Mouse (Mus musculus) midbrain, embryonic 16.5 days (tissue): ENCODE data around the gene Ambra1. TPM values are rescaled to one million over a fixed set of nuclear protein-coding genes. Genes with fewer than 3 reads are reported as not detected.
A peak's percentile ranks its signal among the peaks of the same experiment; 100 is the strongest.

ENCODE experiments used
- ATAC-seq: fragments of 200-750 bp; cut with Nextera tagmentation; 2 replicates; pipeline ENCODE4 v1.8.0; 2017; ENCODE audit warnings: moderate TSS enrichment
- H3K27ac ChIP-seq: fragments of 300-500 bp; sonication (generic); 2 replicates; pipeline ENCODE4 v1.5.1; 2014; ENCODE audit warnings: mild to moderate bottlenecking, low read length, mixed read lengths
- H3K27me3 ChIP-seq: fragments of 300-500 bp; sonication (generic); 2 replicates; pipeline ENCODE4 v1.6.1; 2014; ENCODE audit warnings: low read depth, low read length, mixed read lengths; ENCODE audit not compliant: control insufficient read depth, insufficient read depth
- H3K36me3 ChIP-seq: fragments of 300-500 bp; sonication (generic); 2 replicates; pipeline ENCODE4 v1.6.1; 2014; ENCODE audit warnings: mild to moderate bottlenecking, low read length, moderate library complexity, mixed read lengths; ENCODE audit not compliant: control insufficient read depth, insufficient read depth
- H3K4me1 ChIP-seq: fragments of 300-500 bp; sonication (generic); 2 replicates; pipeline ENCODE4 v1.6.1; 2014; ENCODE audit warnings: mild to moderate bottlenecking, low read length, mixed read lengths; ENCODE audit not compliant: control insufficient read depth, insufficient read depth
- H3K4me2 ChIP-seq: fragments of 300-500 bp; sonication (generic); 2 replicates; pipeline ENCODE4 v1.6.1; 2014; ENCODE audit warnings: mild to moderate bottlenecking, low read length, mixed read lengths
- H3K4me3 ChIP-seq: fragments of 300-500 bp; sonication (generic); 2 replicates; pipeline ENCODE4 v1.5.1; 2014; ENCODE audit warnings: low read depth, mild to moderate bottlenecking, low read length, moderate library complexity, mixed read lengths
- H3K9ac ChIP-seq: fragments of 300-500 bp; sonication (generic); 2 replicates; pipeline ENCODE4 v1.6.1; 2014; ENCODE audit warnings: low read depth, low read length, mixed read lengths
- H3K9me3 ChIP-seq: fragments of 300-500 bp; sonication (generic); replicated peaks from 2 replicates; pipeline ENCODE4 v1.6.1; 2014; ENCODE audit warnings: mild to moderate bottlenecking, low read length, mixed read lengths; ENCODE audit not compliant: control insufficient read depth, poor library complexity, severe bottlenecking
- WGBS: fragments of 180-500 bp; shearing (Covaris S2); extraction: QIAGEN DNeasy Blood & Tissue Kit; methylation state at CpG from one replicate; pipeline ENCODE4 v1.1.7; 2014; 5-methylcytosine and 5-hydroxymethylcytosine counted together
- polyA plus RNA-seq: library from polyadenylated mRNA; unstranded; fragments of >200 nt; fragmentation: Nextera tagmentation; extraction: Ambion mirVana; gene quantifications from 2 replicates; pipeline ENCODE4 v1.2.1, GENCODE M21; 2015

Gene Ambra1
- polyA plus RNA-seq, 1 experiment from 2014 or later = 27.6 TPM

GRCm38 (mm10) chr2:91944170-91944950 is 214.4 kb downstream of the Ambra1 start:
- Histone ChIP-seq H3K36me3 (peaks cover 5% of the 10 kb centered on the region), H3K27ac (no peak overlapping the region), H3K27me3 (no peaks in the 10 kb centered on the region), H3K9me3 (no peaks in the 10 kb centered on the region), H3K4me2 (no peak overlapping the region), H3K4me1 (peaks cover 4% of the 10 kb centered on the region), H3K4me3 (no peak overlapping the region), H3K9ac (no peak overlapping the region)
- ATAC-seq = peak; percentile 71
- 43% methylated on average over 13 of the region's 13 CpGs for WGBS

DNA sequence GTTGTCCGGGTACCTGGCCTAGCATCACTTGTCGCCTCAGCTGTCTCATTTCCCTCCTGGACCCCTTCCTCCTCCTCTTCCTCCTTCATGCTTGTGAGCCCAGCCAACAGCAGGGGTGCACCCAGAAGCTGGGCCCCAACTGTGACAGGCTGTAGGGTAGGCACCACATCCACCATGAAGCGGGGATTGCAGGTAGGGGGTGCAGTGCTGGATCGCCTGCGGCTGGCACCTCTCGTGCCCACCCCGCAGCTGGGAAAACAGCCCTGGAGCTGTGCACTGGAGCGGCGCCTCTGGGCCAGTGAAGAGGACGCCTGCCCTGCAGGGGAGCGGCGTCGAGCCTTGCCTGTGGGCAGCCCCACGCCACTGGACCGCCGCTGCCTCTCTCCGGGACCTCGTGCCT is 215.5 kb downstream of the Ambra1 start, which contains the start of gene Gm9821:
TSS of gene Gm9821 (plus strand) at position 221 of the 400 bp plus-strand sequence.
- Histone ChIP-seq H3K36me3 (peaks cover 2% of the 10 kb centered on the region; the same call in 1 of the 2 replicates), H3K9ac (no peak within 1 kb of the TSS), H3K27ac (no peak within 1 kb of the TSS), H3K9me3 (no peaks in the 10 kb centered on the region), H3K4me3 (no peak within 1 kb of the TSS), H3K27me3 (no peaks in the 10 kb centered on the region), H3K4me2 (no peak within 1 kb of the TSS), H3K4me1 (peaks cover 12% of the 10 kb centered on the region)
- WGBS = 79% methylated on average over 17 of the region's 18 CpGs
- no peak for ATAC-seq

- Histone ChIP-seq H3K27ac (no peak overlapping the region), H3K9me3 (no peaks in the 10 kb centered on the region), H3K9ac (no peak overlapping the region), H3K27me3 (no peaks in the 10 kb centered on the region), H3K36me3 (no peaks in the 10 kb centered on the region), H3K4me2 (no peak overlapping the region), H3K4me1 (peaks cover 16% of the 10 kb centered on the region), H3K4me3 (no peak overlapping the region)
- no peak for ATAC-seq
- 69% methylated on average over 6 of the region's 6 CpGs for WGBS
Measured at GRCm38 (mm10) chr2:91946836-91947235, 216.9 kb downstream of the Ambra1 start.

DNA sequence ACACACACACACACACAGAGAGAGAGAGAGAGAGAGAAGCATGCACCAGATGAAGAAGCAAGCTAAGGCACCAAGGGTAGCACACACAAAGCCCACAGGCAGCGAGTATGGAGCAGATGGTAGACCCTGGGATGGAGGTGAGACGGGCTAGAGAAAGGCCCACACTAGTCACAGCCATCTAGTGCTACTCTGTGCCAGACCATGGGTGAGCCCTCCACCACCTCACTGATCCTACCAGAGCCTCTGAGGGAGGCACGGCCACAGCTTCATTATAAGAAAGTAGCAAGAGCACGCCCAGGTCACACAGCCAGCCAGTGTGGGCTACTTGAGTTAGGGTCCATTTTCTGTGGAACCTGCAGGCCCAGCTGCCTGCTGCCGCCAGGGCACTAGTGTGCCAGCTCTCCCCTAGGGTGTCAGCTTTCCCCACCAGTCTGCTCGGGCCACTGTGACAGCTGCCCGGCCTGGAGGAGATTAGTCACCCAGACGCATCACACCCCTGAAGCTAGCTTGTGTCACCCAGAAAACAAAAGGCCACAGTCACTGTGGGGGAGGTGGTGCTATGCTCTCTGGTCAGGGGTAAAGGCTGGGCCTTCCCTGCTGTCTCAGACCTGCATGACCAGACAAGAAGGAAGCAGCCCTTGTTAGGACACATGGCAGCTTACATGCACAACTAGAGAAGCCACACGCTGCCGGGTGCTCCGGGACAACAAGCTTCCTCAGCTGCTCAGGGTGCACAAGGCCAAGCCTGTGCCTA is 217.6 kb downstream of the Ambra1 start:
- no peaks in the 10 kb centered on the region for H3K36me3 ChIP-seq
- H3K4me1 ChIP-seq = peaks cover 16% of the 10 kb centered on the region
- H3K27me3 ChIP-seq = no peaks in the 10 kb centered on the region
- H3K9ac ChIP-seq = 0 out of 2 replicates have a peak overlapping the region, but pooled peaks have one; percentile 26
- no peak overlapping the region for H3K27ac ChIP-seq
- no peaks in the 10 kb centered on the region for H3K9me3 ChIP-seq
- H3K4me3 ChIP-seq = no peak overlapping the region
- no peak for ATAC-seq
- 54% methylated on average over 11 of the region's 11 CpGs for WGBS
- no peak overlapping the region for H3K4me2 ChIP-seq

GRCm38 (mm10) chr2:91948151-91948509 is 218.2 kb downstream of the Ambra1 start:
- Histone ChIP-seq H3K36me3 (no peaks in the 10 kb centered on the region), H3K27ac (no peak overlapping the region), H3K9me3 (no peaks in the 10 kb centered on the region), H3K9ac (no peak overlapping the region), H3K4me1 (peaks cover 16% of the 10 kb centered on the region), H3K27me3 (no peaks in the 10 kb centered on the region), H3K4me3 (no peak overlapping the region), H3K4me2 (no peak overlapping the region)
- 83% methylated on average over 6 of the region's 6 CpGs for WGBS
- ATAC-seq = no peak

GRCm38 (mm10) chr2:91948792-91949241 is 218.9 kb downstream of the Ambra1 start:
- Histone ChIP-seq H3K27me3 (no peaks in the 10 kb centered on the region), H3K36me3 (no peaks in the 10 kb centered on the region), H3K4me3 (no peak overlapping the region), H3K9ac (no peak overlapping the region), H3K4me2 (no peak overlapping the region), H3K9me3 (no peaks in the 10 kb centered on the region), H3K27ac (no peak overlapping the region), H3K4me1 (peaks cover 16% of the 10 kb centered on the region)
- ATAC-seq = no peak
- WGBS = 66% methylated on average over 3 of the region's 3 CpGs

DNA sequence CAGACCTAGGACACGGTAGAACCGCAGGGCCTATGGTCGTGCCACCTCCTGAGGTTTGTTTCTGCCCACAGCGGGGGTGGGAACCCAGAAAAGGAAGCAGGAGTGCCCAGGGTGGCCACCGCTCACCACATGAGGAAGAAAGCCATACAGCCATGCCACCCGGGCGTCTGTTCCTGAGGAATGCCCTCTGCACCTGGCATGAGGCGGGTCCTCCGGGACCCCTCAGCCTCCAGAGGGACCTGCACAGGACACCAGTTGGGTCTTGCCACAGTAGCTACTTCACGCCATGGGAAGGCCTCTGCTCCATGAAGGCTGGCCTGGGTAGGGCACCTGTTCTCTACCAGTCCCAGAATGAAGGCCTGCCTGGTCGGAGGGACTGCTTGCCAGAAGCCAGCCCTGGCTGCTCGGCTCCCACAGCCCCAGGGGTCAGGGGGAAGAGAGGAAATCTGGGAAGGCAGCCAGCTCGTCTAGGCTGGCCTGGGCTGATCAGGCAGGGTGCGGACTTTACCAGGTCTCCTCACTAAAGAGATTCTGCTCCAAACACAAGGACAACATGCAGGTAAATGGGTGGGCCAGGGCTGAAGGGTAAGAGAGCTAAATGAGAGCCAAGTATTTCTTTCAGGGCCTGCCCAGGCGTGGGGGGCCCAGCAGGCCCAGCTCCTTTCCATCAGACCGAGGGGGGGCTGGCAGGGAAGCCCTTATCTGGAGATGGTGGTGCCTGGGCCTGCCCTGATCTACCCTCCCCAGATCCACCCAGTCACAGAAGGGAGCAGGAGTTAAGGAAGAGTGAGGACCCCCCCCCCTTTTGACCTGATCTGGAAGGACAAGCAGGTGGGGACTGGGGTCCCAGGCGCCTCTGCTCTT is 219.7 kb downstream of the Ambra1 start:
- Histone ChIP-seq H3K4me2 (peak overlapping the region; percentile 25), H3K36me3 (no peaks in the 10 kb centered on the region), H3K4me1 (peaks cover 16% of the 10 kb centered on the region), H3K9me3 (no peaks in the 10 kb centered on the region), H3K27me3 (no peaks in the 10 kb centered on the region), H3K27ac (0 out of 2 replicates have a peak overlapping the region, but pooled peaks have one; percentile 10), H3K9ac (no peak overlapping the region), H3K4me3 (no peak overlapping the region)
- ATAC-seq = peak; percentile 11; the same call in 1 of the 2 replicates
- 65% methylated on average over 17 of the region's 17 CpGs for WGBS

GRCm38 (mm10) chr2:91950275-91951085 is 220.5 kb downstream of the Ambra1 start:
- Histone ChIP-seq H3K36me3 (no peaks in the 10 kb centered on the region), H3K27ac (0 out of 2 replicates have a peak overlapping the region, but pooled peaks have one; percentile 1), H3K9ac (no peak overlapping the region), H3K4me3 (no peak overlapping the region), H3K4me2 (peak overlapping the region; percentile 25), H3K9me3 (no peaks in the 10 kb centered on the region), H3K27me3 (no peaks in the 10 kb centered on the region), H3K4me1 (peaks cover 16% of the 10 kb centered on the region)
- ATAC-seq = peak; percentile 29; the same call in 1 of the 2 replicates
- WGBS = 23% methylated on average over 14 of the region's 15 CpGs
